Mouse (Mus musculus) liver, embryonic 14 days (tissue): Measurements from ENCODE around the gene Tmem51. TPM values are rescaled to one million over a fixed set of nuclear protein-coding genes. Genes with fewer than 3 reads are reported as not detected.

Experiments used
- polyA plus RNA-seq: library from polyadenylated mRNA; depleted of rRNA; stranded (reverse); fragments of >200 nt; gene quantifications from 2 replicates; pipeline ENCODE4 v1.2.3, GENCODE M21; 2012; rRNA removed

Tmem51 gene
- 7.6 and 8.0 TPM in 2 replicates for polyA plus RNA-seq

GRCm38 (mm10) chr4:142084131-142084899, at the start of gene Tmem51:
Gene Tmem51, minus strand, starts transcription at chr4:142084304.

GRCm38 (mm10) chr4:142014659-142015608, 69.2 kb downstream of the Tmem51 start, which contains the start of gene Fhad1:
Gene Fhad1, minus strand, starts transcription at chr4:142015082.

Other genes starting within 250 kb of the Tmem51 start
- not detected in 2 replicates for gene Ctrc, start 237.9 kb downstream of the Tmem51 start, polyA plus RNA-seq
- 23.0 and 26.5 TPM in 2 replicates for gene Efhd2, start 209.4 kb downstream of the Tmem51 start, polyA plus RNA-seq
- 0.14 and 0.41 TPM in 2 replicates for gene Fhad1, start 69.2 kb downstream of the Tmem51 start, polyA plus RNA-seq
- 0.78 and 1.0 TPM in 2 replicates for gene Kazn, start 155.1 kb upstream of the Tmem51 start, polyA plus RNA-seq